Mouse (Mus musculus) G1E-ER4 (cell line): ENCODE results near the gene Chst11. TPM values are rescaled to one million over a fixed set of nuclear protein-coding genes. Genes with fewer than 3 reads are reported as not detected.

ENCODE experiments used
- GATA1 ChIP-seq: IDR thresholded peaks from one replicate; pipeline ENCODE4 v1.8.0; 2012; ENCODE audit warnings: low read length, inconsistent platforms
- polyA plus RNA-seq: library from polyadenylated mRNA; stranded (reverse); fragments of >175 nt; gene quantifications from 2 replicates; pipeline ENCODE4 v1.2.3, GENCODE M21; 2012

Chst11 gene
- polyA plus RNA-seq, 1 experiment = 15.5 TPM

DNA sequence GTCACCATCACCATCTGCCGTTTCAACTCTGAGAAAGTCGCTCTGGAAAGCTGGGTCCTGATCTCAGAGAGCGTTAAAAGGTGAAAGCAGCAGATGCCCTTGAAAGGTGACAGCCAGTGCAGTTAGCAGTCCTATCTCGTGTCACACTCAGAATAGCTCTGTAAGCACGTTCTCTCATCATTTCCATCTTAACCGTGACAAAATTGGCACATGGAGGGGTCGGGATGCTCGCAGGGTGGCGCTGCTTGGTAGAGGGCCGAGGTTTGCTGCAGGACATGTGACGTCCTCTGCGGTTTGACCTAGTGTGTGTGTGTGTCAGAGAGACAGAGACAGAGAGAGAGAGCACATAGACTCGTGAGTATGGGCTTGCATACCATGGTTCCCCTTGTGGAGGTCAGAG, 94.5 kb downstream of the Chst11 start:
- no peak for TF ChIP-seq GATA1

DNA sequence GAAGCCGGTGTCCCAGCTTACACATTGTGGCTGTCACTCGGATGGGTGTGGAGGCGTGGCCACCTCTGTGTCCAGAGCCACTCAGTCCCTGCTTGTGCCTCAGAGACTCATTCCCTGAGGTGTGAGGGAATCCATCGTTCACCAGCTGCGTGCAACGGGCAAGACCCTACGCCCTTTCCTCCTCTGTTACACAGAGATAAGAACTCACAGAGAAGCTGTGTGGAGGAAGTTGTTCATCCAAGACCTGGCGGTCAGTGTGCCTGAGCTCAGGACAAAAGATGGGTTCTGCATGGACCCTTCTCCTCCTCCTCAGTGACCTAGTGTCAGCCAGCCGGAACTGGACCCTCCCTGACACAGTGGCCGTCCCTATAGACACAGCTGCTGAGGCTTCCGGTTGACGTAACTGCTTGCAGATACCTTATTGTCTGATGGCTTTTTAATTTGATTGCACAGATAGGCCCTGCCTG, 95.0 kb downstream of the Chst11 start:
- no peak for TF ChIP-seq GATA1

GRCm38 (mm10) chr10:83080930-83081329, 95.6 kb downstream of the Chst11 start:
- no peak for TF ChIP-seq GATA1

GRCm38 (mm10) chr10:83083946-83084345, 98.6 kb downstream of the Chst11 start:
- no peak for TF ChIP-seq GATA1

DNA sequence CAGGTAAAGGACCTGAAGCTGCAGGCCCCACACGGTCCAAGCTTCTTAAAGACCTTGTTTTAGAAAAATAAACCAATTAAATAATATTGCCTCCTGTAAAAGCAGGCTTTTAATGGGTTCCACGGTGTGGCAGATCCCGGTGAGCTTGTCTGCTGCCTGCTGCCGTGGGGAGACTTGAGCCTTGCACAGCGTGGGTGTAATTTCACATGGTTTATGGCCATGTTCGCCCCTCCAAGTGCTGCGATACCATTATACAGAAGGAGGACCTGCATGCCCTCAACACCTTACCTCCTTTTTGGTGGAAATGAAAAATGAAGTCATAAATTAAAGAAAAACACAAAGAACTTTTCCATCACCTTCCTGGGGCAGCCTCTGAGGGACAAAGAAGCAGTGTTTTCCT, 103.0 kb downstream of the Chst11 start:
- no peak for TF ChIP-seq GATA1

DNA sequence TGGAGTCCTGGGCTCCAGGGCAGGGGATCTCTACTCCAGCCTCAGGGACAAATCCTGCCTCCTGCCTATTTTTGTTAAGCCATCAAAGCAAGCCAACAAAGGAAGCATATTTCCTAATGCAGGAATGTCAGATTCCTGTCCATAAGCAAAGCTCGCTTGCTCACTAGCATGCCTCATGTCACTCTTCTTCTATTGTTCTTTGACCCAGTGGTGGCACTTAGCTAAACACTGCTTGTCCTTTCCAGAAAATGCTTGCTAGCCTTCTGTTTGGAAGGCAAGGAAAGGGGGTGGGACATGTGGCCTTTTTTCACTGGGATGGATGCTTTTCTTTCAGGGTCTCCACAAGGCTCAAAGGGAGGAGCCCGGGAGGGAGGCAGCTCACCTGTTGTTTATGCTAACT, 103.5 kb downstream of the Chst11 start:
- TF ChIP-seq GATA1 = no peak

DNA sequence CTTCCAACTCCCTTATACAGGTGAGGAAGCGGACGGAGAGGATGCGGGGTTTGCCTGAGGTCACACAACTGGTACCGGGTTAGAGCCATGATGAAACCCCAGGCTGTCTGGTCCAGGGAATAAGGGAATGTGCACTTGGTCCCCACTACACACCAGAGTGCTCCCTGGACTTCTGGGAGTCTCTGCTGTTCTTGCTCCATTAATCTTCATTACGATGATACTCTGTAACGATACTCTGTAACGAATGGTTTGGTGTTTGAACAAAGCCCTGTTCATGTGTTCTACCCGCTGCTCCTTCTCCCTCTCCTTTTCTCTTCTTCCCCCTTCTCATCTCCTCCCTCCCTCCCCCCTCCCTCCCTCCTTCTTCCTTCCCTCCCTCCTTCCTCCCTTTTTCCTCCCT, 104.9 kb downstream of the Chst11 start:
- TF ChIP-seq GATA1 = no peak

DNA sequence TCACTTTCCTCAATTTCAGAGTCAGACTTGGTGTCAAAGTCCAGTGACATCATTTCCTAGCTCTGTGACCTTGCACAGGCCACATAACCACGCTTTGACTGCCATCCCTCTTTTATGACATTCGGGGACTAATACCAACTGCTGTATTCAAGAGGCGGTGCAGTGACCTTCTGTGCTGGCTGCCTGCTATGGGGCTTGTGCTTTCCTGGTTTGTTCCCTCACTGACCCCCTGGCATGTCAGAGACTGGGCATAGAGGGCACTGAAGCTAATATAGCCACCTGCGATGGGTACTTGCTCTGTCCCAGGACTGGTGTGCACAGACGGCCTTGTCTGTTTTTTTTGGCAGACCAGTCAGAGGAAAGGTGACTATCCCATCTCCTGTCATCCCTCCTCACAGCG, 108.4 kb downstream of the Chst11 start:
- TF ChIP-seq GATA1 = no peak

DNA sequence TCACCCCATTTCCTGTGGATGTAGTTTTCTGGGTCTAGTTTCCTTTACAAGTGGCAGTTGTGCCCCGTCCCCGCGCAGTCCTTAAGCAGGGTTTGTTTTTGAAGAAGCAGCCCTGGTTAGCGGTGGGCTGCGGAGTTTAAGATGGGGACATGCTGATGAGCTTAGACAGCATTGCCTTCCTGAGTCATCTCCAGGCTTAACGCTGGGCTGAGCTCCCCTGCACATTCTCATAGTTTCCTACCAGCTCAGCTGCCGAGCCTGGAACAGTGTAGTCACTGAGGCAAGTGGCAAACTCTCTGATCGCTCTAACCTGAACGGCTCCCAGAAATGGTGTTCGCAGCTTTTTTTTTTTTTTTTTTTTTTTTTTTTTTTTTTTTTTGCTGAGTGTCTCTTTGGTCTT, 109.0 kb downstream of the Chst11 start:
- no peak for TF ChIP-seq GATA1

DNA sequence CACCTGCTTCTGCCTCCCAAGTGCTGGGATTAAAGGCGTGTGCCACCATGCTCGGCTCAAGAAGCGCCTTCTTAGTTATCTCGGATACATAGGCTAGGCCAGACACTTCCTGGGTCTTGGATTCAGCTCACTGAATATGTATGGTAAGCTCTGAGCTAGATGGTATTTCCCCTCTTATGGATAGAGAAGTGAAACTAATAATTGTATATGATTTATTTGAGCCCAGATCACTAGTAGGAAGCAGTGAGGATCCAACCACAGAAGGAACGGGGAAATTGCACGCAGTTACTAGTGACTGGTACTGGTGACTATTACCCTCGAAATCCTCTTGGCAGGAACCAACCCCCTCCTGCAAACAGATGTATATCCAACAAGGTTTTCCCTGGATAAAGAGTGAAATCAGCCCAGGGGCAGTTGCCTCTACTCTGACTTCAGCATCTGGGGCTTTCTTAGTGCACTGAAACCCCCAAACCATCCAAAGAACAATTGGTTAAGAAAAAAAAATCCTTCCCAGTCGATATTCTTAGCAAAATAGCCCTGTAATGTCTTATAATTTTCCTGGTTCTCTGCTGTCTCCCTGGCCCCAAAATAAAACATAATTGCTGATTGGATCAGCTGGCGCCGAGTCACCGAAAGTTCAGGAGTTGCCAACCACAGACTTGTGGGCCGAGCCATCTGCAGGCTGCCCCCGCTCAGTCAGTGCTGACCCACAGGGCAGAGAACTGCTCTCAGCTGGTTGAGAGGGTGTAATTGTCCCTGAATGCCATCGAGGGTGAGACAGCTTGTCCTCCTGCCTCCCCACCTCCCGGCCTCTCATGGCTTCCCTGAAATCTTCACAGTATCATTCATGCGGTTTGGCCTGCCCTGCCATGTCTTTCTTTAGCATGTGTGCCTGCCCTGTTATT, 109.8 kb downstream of the Chst11 start:
- TF ChIP-seq GATA1 = no peak

DNA sequence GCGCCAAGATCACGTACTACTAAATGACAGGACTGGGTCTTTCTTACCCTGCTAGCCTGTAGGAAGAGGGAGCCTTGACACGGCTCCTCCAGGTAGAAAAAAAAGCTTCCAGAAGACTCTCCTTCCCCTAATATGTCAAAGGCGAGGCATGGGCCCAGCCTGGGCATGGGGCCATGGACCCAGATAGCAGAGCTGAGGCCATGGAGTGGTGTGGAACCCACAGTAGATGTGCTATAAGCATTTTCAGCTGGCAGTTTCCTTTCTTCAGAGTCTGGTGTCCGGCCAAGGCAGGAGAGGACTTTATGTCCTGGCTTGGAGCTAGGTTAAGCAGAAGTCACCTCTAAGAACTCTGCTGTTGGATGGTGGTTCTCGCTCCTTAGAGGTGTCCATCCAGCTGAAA, 111.0 kb downstream of the Chst11 start:
- no peak for TF ChIP-seq GATA1

DNA sequence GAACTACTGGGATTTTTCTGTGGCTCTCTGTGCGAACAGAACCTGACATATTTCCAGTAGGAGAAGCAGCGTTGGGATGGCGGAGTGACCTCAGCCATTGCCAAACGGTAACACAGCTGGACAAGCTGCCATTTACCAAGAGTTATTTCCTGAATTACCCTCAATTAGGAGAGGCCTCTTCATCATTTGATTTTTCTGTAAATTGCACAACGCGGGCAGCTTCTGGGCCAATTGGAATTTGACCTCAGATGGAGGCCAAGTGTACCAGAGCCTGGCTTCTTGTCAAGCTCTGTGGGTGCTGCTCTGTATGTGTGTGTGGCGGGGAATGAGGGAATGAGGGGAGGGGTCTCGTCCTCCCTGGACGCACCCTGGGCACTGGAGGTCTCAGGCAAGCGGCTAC, 113.6 kb downstream of the Chst11 start:
- no peak for TF ChIP-seq GATA1

DNA sequence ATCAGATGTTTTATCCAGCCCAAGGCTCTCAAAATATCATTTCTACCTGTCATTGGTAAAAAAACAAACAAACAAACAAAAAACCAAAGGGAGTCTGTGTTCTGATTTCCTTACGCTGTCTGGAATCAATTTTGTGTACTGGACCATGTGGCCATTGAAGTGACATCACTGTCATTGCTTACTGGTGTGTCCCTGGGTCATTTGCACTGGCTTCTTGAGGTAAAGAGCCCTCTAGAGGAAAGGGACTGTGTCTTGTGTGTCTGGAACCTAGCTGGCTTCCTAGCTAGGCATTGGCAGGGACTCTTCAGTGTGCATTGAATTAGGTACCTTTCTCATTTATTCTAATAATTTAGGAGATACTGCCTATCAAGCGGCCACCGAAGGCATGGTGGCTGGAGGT, 114.4 kb downstream of the Chst11 start:
- no peak for TF ChIP-seq GATA1

- TF ChIP-seq GATA1 = no peak
Measured at GRCm38 (mm10) chr10:83100890-83101289, 115.6 kb downstream of the Chst11 start.

- TF ChIP-seq GATA1 = no peak
Measured at GRCm38 (mm10) chr10:83101421-83102207, 116.3 kb downstream of the Chst11 start.

- TF ChIP-seq GATA1 = no peak
Measured at GRCm38 (mm10) chr10:83102745-83103144, 117.4 kb downstream of the Chst11 start.

GRCm38 (mm10) chr10:83104221-83104620, 118.9 kb downstream of the Chst11 start:
- no peak for TF ChIP-seq GATA1
